Mouse (Mus musculus): ENCODE results near the gene Abcb5. TPM values are rescaled to one million over a fixed set of nuclear protein-coding genes. Genes with fewer than 3 reads are reported as not detected.
A peak's percentile ranks its signal among the peaks of the same experiment; 100 is the strongest.

Abcb5 gene
- polyA plus RNA-seq, 1 experiment: not detected

- TF ChIP-seq MYOG (IDR thresholded peaks at IDR 0.05; ENCODE audit: control insufficient read depth, extremely low read depth, insufficient read length) (no peak), FOSL1 (IDR thresholded peaks at IDR 0.05; ENCODE audit: insufficient read depth, low read length, poor library complexity, severe bottlenecking) (no peak), MYOD1 (IDR thresholded peaks at IDR 0.05; ENCODE audit: control insufficient read depth, insufficient read length, low read depth) (no peak), CTCF (IDR thresholded peaks at IDR 0.05; ENCODE audit: control insufficient read depth, insufficient read depth, insufficient read length) (no peak), CEBPB (IDR thresholded peaks at IDR 0.05; ENCODE audit: low read depth) (no peak), USF1 (IDR thresholded peaks at IDR 0.05; ENCODE audit: low read depth) (no peak), MAX (IDR thresholded peaks at IDR 0.05) (no peak)
- Histone ChIP-seq H3K4me3 (ENCODE audit: insufficient read depth, poor library complexity, severe bottlenecking) (peak overlapping the region; percentile 53), H3K79me2 (ENCODE audit: control insufficient read depth, insufficient read depth) (peaks cover 31% of the 10 kb centered on the region), H3ac (ENCODE audit: control insufficient read depth, insufficient read length, low read depth) (peak overlapping the region; percentile 70), H3K27me3 (ENCODE audit: control insufficient read depth, insufficient read depth, insufficient read length) (no peaks in the 10 kb centered on the region), H3K79me3 (ENCODE audit: low read depth) (peaks cover 18% of the 10 kb centered on the region), H3K36me3 (ENCODE audit: control insufficient read depth, insufficient read depth) (peaks cover 26% of the 10 kb centered on the region)
These were observed 118.8 kb downstream of the Abcb5 start for GRCm38 (mm10) chr12:118847381-118847780.

GRCm38 (mm10) chr12:118846649-118847321 lies 119.4 kb downstream of the Abcb5 start:
- H3K27me3 ChIP-seq (ENCODE audit: control insufficient read depth, insufficient read depth, insufficient read length): no peaks in the 10 kb centered on the region
- TF ChIP-seq CEBPB (IDR thresholded peaks at IDR 0.05; ENCODE audit: low read depth) (no peak), USF1 (IDR thresholded peaks at IDR 0.05; ENCODE audit: low read depth) (no peak), MAX (IDR thresholded peaks at IDR 0.05) (peak; percentile 50)

GRCm38 (mm10) chr12:118846221-118846620 lies 120.0 kb downstream of the Abcb5 start, which contains the start of gene Sp8:
Gene Sp8, plus strand, starts transcription at chr12:118846329.
- H3K79me2 ChIP-seq (ENCODE audit: control insufficient read depth, insufficient read depth): peaks cover 31% of the 10 kb centered on the region
- no peaks in the 10 kb centered on the region for H3K27me3 ChIP-seq (ENCODE audit: control insufficient read depth, insufficient read depth, insufficient read length)
- H3K4me3 ChIP-seq (ENCODE audit: insufficient read depth, poor library complexity, severe bottlenecking): peak within 1 kb of the TSS; percentile 53
- H3K79me3 ChIP-seq (ENCODE audit: low read depth): peaks cover 18% of the 10 kb centered on the region
- H3ac ChIP-seq (ENCODE audit: control insufficient read depth, insufficient read length, low read depth): peak within 1 kb of the TSS; percentile 89
- TF ChIP-seq USF1 (IDR thresholded peaks at IDR 0.05; ENCODE audit: low read depth): no peak
- TF ChIP-seq CTCF (IDR thresholded peaks at IDR 0.05; ENCODE audit: control insufficient read depth, insufficient read depth, insufficient read length): no peak
- TF ChIP-seq CEBPB (IDR thresholded peaks at IDR 0.05; ENCODE audit: low read depth): no peak
- no peak for TF ChIP-seq MAX (IDR thresholded peaks at IDR 0.05)
- TF ChIP-seq MYOG (IDR thresholded peaks at IDR 0.05; ENCODE audit: control insufficient read depth, extremely low read depth, insufficient read length): no peak
- no peak for TF ChIP-seq FOSL1 (IDR thresholded peaks at IDR 0.05; ENCODE audit: insufficient read depth, low read length, poor library complexity, severe bottlenecking)
- no peak for TF ChIP-seq MYOD1 (IDR thresholded peaks at IDR 0.05; ENCODE audit: control insufficient read depth, insufficient read length, low read depth)
- peaks cover 18% of the 10 kb centered on the region for H3K36me3 ChIP-seq (ENCODE audit: control insufficient read depth, insufficient read depth)

More at GRCm38 (mm10) chr12:118846649-118847321, 119.4 kb downstream of the Abcb5 start:
- peaks cover 22% of the 10 kb centered on the region for H3K36me3 ChIP-seq (ENCODE audit: control insufficient read depth, insufficient read depth)
- H3K79me3 ChIP-seq (ENCODE audit: low read depth): peaks cover 18% of the 10 kb centered on the region
- peak overlapping the region; percentile 53 for H3K4me3 ChIP-seq (ENCODE audit: insufficient read depth, poor library complexity, severe bottlenecking)
- H3K79me2 ChIP-seq (ENCODE audit: control insufficient read depth, insufficient read depth): peaks cover 31% of the 10 kb centered on the region
- H3ac ChIP-seq (ENCODE audit: control insufficient read depth, insufficient read length, low read depth): peak overlapping the region; percentile 89

- H3K36me3 ChIP-seq (ENCODE audit: control insufficient read depth, insufficient read depth): peaks cover 14% of the 10 kb centered on the region
- H3K79me2 ChIP-seq (ENCODE audit: control insufficient read depth, insufficient read depth): peaks cover 30% of the 10 kb centered on the region
- peaks cover 12% of the 10 kb centered on the region for H3K79me3 ChIP-seq (ENCODE audit: low read depth)
- no peaks in the 10 kb centered on the region for H3K27me3 ChIP-seq (ENCODE audit: control insufficient read depth, insufficient read depth, insufficient read length)
- no peak overlapping the region for H3K4me3 ChIP-seq (ENCODE audit: insufficient read depth, poor library complexity, severe bottlenecking)
- H3ac ChIP-seq (ENCODE audit: control insufficient read depth, insufficient read length, low read depth): no peak overlapping the region
- TF ChIP-seq FOSL1 (IDR thresholded peaks at IDR 0.05; ENCODE audit: insufficient read depth, low read length, poor library complexity, severe bottlenecking) (no peak), USF1 (IDR thresholded peaks at IDR 0.05; ENCODE audit: low read depth) (no peak), CEBPB (IDR thresholded peaks at IDR 0.05; ENCODE audit: low read depth) (no peak), MAX (IDR thresholded peaks at IDR 0.05) (no peak), CTCF (IDR thresholded peaks at IDR 0.05; ENCODE audit: control insufficient read depth, insufficient read depth, insufficient read length) (no peak), MYOD1 (IDR thresholded peaks at IDR 0.05; ENCODE audit: control insufficient read depth, insufficient read length, low read depth) (no peak), MYOG (IDR thresholded peaks at IDR 0.05; ENCODE audit: control insufficient read depth, extremely low read depth, insufficient read length) (no peak)
These were observed 120.9 kb downstream of the Abcb5 start for GRCm38 (mm10) chr12:118845351-118845750.

GRCm38 (mm10) chr12:118844841-118845240 lies 121.4 kb downstream of the Abcb5 start:
- Histone ChIP-seq H3ac (ENCODE audit: control insufficient read depth, insufficient read length, low read depth) (no peak overlapping the region), H3K79me2 (ENCODE audit: control insufficient read depth, insufficient read depth) (peaks cover 24% of the 10 kb centered on the region), H3K4me3 (ENCODE audit: insufficient read depth, poor library complexity, severe bottlenecking) (no peak overlapping the region), H3K79me3 (ENCODE audit: low read depth) (peaks cover 9% of the 10 kb centered on the region), H3K36me3 (ENCODE audit: control insufficient read depth, insufficient read depth) (peaks cover 9% of the 10 kb centered on the region), H3K27me3 (ENCODE audit: control insufficient read depth, insufficient read depth, insufficient read length) (no peaks in the 10 kb centered on the region)
- TF ChIP-seq FOSL1 (IDR thresholded peaks at IDR 0.05; ENCODE audit: insufficient read depth, low read length, poor library complexity, severe bottlenecking) (no peak), CEBPB (IDR thresholded peaks at IDR 0.05; ENCODE audit: low read depth) (no peak), CTCF (IDR thresholded peaks at IDR 0.05; ENCODE audit: control insufficient read depth, insufficient read depth, insufficient read length) (no peak), MAX (IDR thresholded peaks at IDR 0.05) (no peak), MYOD1 (IDR thresholded peaks at IDR 0.05; ENCODE audit: control insufficient read depth, insufficient read length, low read depth) (no peak), MYOG (IDR thresholded peaks at IDR 0.05; ENCODE audit: control insufficient read depth, extremely low read depth, insufficient read length) (no peak), USF1 (IDR thresholded peaks at IDR 0.05; ENCODE audit: low read depth) (no peak)
